Mouse (Mus musculus) kidney, adult 2 months (tissue): ENCODE data around the gene Klra3.

Source experiments
- CTCF ChIP-seq: fragments of 200-500 bp; conservative IDR thresholded peaks from 2 replicates; pipeline ENCODE4 v1.5.1; 2011; ENCODE audit warnings: low read depth, mild to moderate bottlenecking, control low read depth, low read length, moderate library complexity, mixed read lengths; ENCODE audit not compliant: insufficient read depth, insufficient read length
- POLR2A ChIP-seq: fragments of 200-500 bp; IDR thresholded peaks from one replicate; pipeline ENCODE4 v1.6.1; 2011; ENCODE audit warnings: low read depth, low read length, control low read depth

DNA sequence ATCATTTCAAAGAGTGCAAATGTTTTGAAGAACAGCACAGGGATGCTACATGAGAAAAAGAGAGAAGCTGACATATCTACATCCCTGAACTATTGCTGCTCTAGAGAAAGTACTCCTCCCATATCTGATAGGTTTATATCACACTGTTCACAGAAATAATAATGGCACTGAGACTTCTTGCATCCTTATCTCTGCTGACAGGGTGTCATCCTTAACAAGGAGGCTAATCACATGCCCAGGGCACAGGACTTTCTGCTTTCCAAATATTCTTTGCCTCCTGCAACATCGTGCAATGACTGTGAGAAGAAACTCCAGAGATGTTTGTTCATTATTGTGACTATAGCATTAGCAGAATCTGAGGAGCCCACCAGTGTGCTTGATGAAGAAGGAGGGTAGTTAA lies 48.4 kb upstream of the Klra3 start:
- TF ChIP-seq POLR2A (no peak), CTCF (no peak)
